Mouse (Mus musculus): ENCODE measurements around the gene Flrt1. TPM values are rescaled to one million over a fixed set of nuclear protein-coding genes. Genes with fewer than 3 reads are reported as not detected.

Gene Flrt1
- polyA plus RNA-seq (2016; fragmentation: Nextera tagmentation; extraction: Ambion mirVana), result 6.0 and 7.5 TPM in 2 replicates

GRCm38 (mm10) chr19:7105544-7105943 lies at the start of gene Flrt1:
Gene Flrt1, minus strand, starts transcription at chr19:7105729.
- Histone ChIP-seq H3K36me3 (no peaks in the 10 kb centered on the region), H3K9me3 (replicated peaks) (no peaks in the 10 kb centered on the region), H3K27ac (replicated peaks) (peak within 1 kb of the TSS; percentile 81), H3K4me3 (peak within 1 kb of the TSS; percentile 35), H3K27me3 (ENCODE audit: low read depth, poor library complexity, severe bottlenecking) (peaks cover 84% of the 10 kb centered on the region), H3K4me1 (peaks cover 94% of the 10 kb centered on the region)
- WGBS, result 17% methylated on average over 9 of the region's 9 CpGs
- DNase-seq (ENCODE audit: low spot score), result peak; percentile 47

- Histone ChIP-seq H3K27me3 (ENCODE audit: low read depth, poor library complexity, severe bottlenecking) (peaks cover 94% of the 10 kb centered on the region), H3K4me1 (peaks cover 90% of the 10 kb centered on the region), H3K9me3 (replicated peaks) (peaks cover 4% of the 10 kb centered on the region; the same call in 1 of the 2 replicates), H3K36me3 (no peaks in the 10 kb centered on the region), H3K4me3 (0 out of 2 replicates have a peak overlapping the region, but pooled peaks have one; percentile 2), H3K27ac (replicated peaks) (peak overlapping the region; percentile 72)
- DNase-seq (ENCODE audit: low spot score), result no peak
- WGBS, result 71% methylated on average over 6 of the region's 6 CpGs
Observed at GRCm38 (mm10) chr19:7155196-7155595, 49.7 kb upstream of the Flrt1 start.

GRCm38 (mm10) chr19:7153232-7153631 lies 47.7 kb upstream of the Flrt1 start:
- WGBS, result 35% methylated on average over 7 of the region's 7 CpGs
- Histone ChIP-seq H3K36me3 (no peaks in the 10 kb centered on the region), H3K4me3 (no peak overlapping the region), H3K4me1 (peaks cover 93% of the 10 kb centered on the region), H3K9me3 (replicated peaks) (peaks cover 4% of the 10 kb centered on the region; the same call in 1 of the 2 replicates), H3K27ac (replicated peaks) (peak overlapping the region; percentile 66), H3K27me3 (ENCODE audit: low read depth, poor library complexity, severe bottlenecking) (peaks cover 92% of the 10 kb centered on the region)
- no peak for DNase-seq (ENCODE audit: low spot score)

GRCm38 (mm10) chr19:7151927-7152653 lies 46.6 kb upstream of the Flrt1 start:
- H3K4me3 ChIP-seq, result no peak overlapping the region
- DNase-seq (ENCODE audit: low spot score), result no peak
- peak overlapping the region; percentile 66; the same call in 1 of the 2 replicates for H3K27ac ChIP-seq (replicated peaks)
- H3K27me3 ChIP-seq (ENCODE audit: low read depth, poor library complexity, severe bottlenecking), result peaks cover 92% of the 10 kb centered on the region
- H3K9me3 ChIP-seq (replicated peaks), result peaks cover 4% of the 10 kb centered on the region; the same call in 1 of the 2 replicates
- peaks cover 92% of the 10 kb centered on the region for H3K4me1 ChIP-seq
- 89% methylated on average over 6 of the region's 6 CpGs for WGBS
- H3K36me3 ChIP-seq, result no peaks in the 10 kb centered on the region

GRCm38 (mm10) chr19:7151300-7151926 lies 45.9 kb upstream of the Flrt1 start:
- peaks cover 4% of the 10 kb centered on the region; the same call in 1 of the 2 replicates for H3K9me3 ChIP-seq (replicated peaks)

GRCm38 (mm10) chr19:7149158-7149685 lies 43.7 kb upstream of the Flrt1 start:
- Histone ChIP-seq H3K4me1 (peaks cover 81% of the 10 kb centered on the region), H3K27me3 (ENCODE audit: low read depth, poor library complexity, severe bottlenecking) (peaks cover 98% of the 10 kb centered on the region), H3K4me3 (no peak overlapping the region), H3K36me3 (no peaks in the 10 kb centered on the region), H3K9me3 (replicated peaks) (peaks cover 4% of the 10 kb centered on the region; the same call in 1 of the 2 replicates), H3K27ac (replicated peaks) (peak overlapping the region; percentile 66)
- WGBS, result 74% methylated on average over 7 of the region's 7 CpGs
- DNase-seq (ENCODE audit: low spot score), result no peak

More at GRCm38 (mm10) chr19:7151300-7151926, 45.9 kb upstream of the Flrt1 start:
- H3K36me3 ChIP-seq, result no peaks in the 10 kb centered on the region
- 81% methylated on average over 7 of the region's 7 CpGs for whole genome bisulfite sequencing
- DNase-seq (ENCODE audit: low spot score), result no peak
- H3K4me3 ChIP-seq, result no peak overlapping the region
- H3K4me1 ChIP-seq, result peaks cover 91% of the 10 kb centered on the region
- peaks cover 92% of the 10 kb centered on the region for H3K27me3 ChIP-seq (ENCODE audit: low read depth, poor library complexity, severe bottlenecking)
- H3K27ac ChIP-seq (replicated peaks), result peak overlapping the region; percentile 66

DNA sequence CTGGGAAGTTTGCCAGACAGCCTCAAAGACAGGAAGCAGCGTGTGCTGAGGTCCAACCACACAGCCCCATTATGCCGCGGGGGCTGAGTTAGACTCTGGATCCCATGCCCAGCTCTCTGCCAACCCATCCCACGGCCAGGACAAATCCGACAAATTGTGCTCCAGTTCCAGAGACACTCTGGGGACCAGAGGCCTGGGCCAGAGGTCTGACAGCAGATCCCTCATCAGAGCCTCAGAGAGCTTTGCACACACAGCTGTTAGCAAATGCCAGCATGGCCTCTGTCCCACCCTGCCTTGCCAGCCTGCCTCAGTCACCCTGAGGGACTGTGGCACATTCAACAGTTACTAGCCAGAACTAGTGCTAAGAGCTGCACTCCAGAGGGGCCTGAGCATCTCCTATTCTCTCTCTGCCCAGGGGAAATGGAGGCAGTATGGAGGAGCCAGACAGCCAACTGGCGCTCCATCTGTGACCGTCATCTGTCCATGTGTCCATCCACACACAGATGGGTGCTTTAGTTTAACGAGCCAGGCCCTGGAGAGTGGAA lies 43.1 kb upstream of the Flrt1 start:
- Histone ChIP-seq H3K27ac (replicated peaks) (peak overlapping the region; percentile 66; the same call in 1 of the 2 replicates), H3K4me1 (peaks cover 81% of the 10 kb centered on the region), H3K9me3 (replicated peaks) (peaks cover 4% of the 10 kb centered on the region; the same call in 1 of the 2 replicates), H3K36me3 (no peaks in the 10 kb centered on the region), H3K27me3 (ENCODE audit: low read depth, poor library complexity, severe bottlenecking) (peaks cover 98% of the 10 kb centered on the region), H3K4me3 (no peak overlapping the region)
- WGBS, result 77% methylated on average over 8 of the region's 8 CpGs
- no peak for DNase-seq (ENCODE audit: low spot score)

DNA sequence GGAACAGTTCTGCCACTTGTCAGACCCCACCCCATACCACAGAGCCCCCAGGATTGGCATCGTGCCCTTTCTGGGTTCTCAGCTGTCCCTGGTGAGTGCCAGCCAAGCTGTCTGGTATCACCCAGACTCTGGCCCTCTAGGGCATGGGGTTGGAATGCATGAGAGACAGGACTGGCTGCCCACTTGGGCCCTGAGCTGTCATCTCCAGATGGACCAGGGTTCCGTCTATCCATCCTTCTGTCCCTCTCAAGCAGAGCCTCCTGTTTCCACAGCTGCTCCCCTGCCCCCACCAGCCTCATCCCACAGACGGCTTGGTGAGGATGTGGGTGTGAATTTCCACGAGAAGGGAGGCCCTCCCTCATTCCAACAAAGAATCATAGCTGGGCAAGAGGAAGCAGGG lies 42.6 kb upstream of the Flrt1 start:
- Histone ChIP-seq H3K36me3 (no peaks in the 10 kb centered on the region), H3K4me3 (no peak overlapping the region), H3K27ac (replicated peaks) (0 out of 2 replicates have a peak overlapping the region, but pooled peaks have one; percentile 39), H3K9me3 (replicated peaks) (peaks cover 4% of the 10 kb centered on the region; the same call in 1 of the 2 replicates), H3K4me1 (peaks cover 81% of the 10 kb centered on the region), H3K27me3 (ENCODE audit: low read depth, poor library complexity, severe bottlenecking) (peaks cover 98% of the 10 kb centered on the region)
- DNase-seq (ENCODE audit: low spot score), result no peak
- WGBS, result 69% methylated on average over 4 of the region's 4 CpGs

GRCm38 (mm10) chr19:7146376-7146775 lies 40.8 kb upstream of the Flrt1 start:
- Histone ChIP-seq H3K27ac (replicated peaks) (no peak overlapping the region), H3K4me1 (peaks cover 80% of the 10 kb centered on the region), H3K4me3 (no peak overlapping the region), H3K27me3 (ENCODE audit: low read depth, poor library complexity, severe bottlenecking) (peaks cover 98% of the 10 kb centered on the region), H3K36me3 (no peaks in the 10 kb centered on the region), H3K9me3 (replicated peaks) (no peaks in the 10 kb centered on the region)
- WGBS, result 81% methylated on average over 13 of the region's 13 CpGs
- DNase-seq (ENCODE audit: low spot score), result no peak

DNA sequence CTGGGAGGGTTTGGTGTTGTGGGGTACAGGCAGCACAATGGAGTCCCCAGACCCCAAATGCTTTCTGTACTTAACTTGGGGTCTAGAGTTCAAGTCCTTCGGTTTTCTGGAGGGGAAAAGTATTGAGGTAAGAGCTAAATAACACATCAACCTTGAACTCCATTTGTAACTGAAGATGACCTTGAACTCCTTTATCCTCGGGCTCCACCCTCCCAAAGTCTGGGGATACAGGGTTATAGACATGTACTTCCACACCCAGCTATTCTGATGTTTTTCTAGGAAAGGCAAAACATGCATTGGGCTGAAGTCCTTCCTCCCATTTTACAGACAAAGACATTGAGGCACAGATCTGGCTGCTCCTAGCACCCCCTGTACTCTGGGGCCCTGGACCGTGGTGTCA lies 38.9 kb upstream of the Flrt1 start:
- peaks cover 80% of the 10 kb centered on the region for H3K4me1 ChIP-seq
- no peaks in the 10 kb centered on the region for H3K9me3 ChIP-seq (replicated peaks)
- H3K36me3 ChIP-seq, result no peaks in the 10 kb centered on the region
- H3K4me3 ChIP-seq, result peak overlapping the region; percentile 51; the same call in 1 of the 2 replicates
- no peak for DNase-seq (ENCODE audit: low spot score)
- H3K27me3 ChIP-seq (ENCODE audit: low read depth, poor library complexity, severe bottlenecking), result peaks cover 97% of the 10 kb centered on the region
- WGBS, result 78% methylated on average over 3 of the region's 3 CpGs
- no peak overlapping the region for H3K27ac ChIP-seq (replicated peaks)

GRCm38 (mm10) chr19:7143854-7144253 lies 38.3 kb upstream of the Flrt1 start:
- Histone ChIP-seq H3K36me3 (no peaks in the 10 kb centered on the region), H3K4me3 (peak overlapping the region; percentile 51), H3K27me3 (ENCODE audit: low read depth, poor library complexity, severe bottlenecking) (peaks cover 97% of the 10 kb centered on the region), H3K4me1 (peaks cover 80% of the 10 kb centered on the region), H3K27ac (replicated peaks) (peak overlapping the region; percentile 72), H3K9me3 (replicated peaks) (no peaks in the 10 kb centered on the region)
- peak; percentile 79 for DNase-seq (ENCODE audit: low spot score)
- under 1% methylated on average over 20 of the region's 20 CpGs for WGBS

GRCm38 (mm10) chr19:7142207-7142915 lies 36.8 kb upstream of the Flrt1 start:
- H3K27ac ChIP-seq (replicated peaks), result peak overlapping the region; percentile 74; the same call in 1 of the 2 replicates
- no peak overlapping the region for H3K4me3 ChIP-seq
- no peaks in the 10 kb centered on the region for H3K9me3 ChIP-seq (replicated peaks)
- DNase-seq (ENCODE audit: low spot score), result no peak
- H3K4me1 ChIP-seq, result peaks cover 80% of the 10 kb centered on the region
- WGBS, result 65% methylated on average over 5 of the region's 5 CpGs
- peaks cover 95% of the 10 kb centered on the region for H3K27me3 ChIP-seq (ENCODE audit: low read depth, poor library complexity, severe bottlenecking)
- H3K36me3 ChIP-seq, result no peaks in the 10 kb centered on the region

Data from midbrain, embryonic 10.5 days (tissue).